Mouse (Mus musculus) thymus, adult 2 months (tissue): ENCODE data around the gene Cpxm1. TPM values are rescaled to one million over a fixed set of nuclear protein-coding genes. Genes with fewer than 3 reads are reported as not detected.

Source experiments
- DNase-seq: peaks from one replicate; pipeline ENCODE4 v3.0.0; 2021
- H3K27ac ChIP-seq: fragments of 200-500 bp; 2 replicates; pipeline ENCODE4 v1.5.1; 2012; ENCODE audit warnings: low read length, control low read depth; ENCODE audit not compliant: control insufficient read depth, insufficient read depth
- H3K27me3 ChIP-seq: fragments of 200-500 bp; 2 replicates; pipeline ENCODE4 v1.6.1; 2012; ENCODE audit warnings: mild to moderate bottlenecking, low read length, moderate library complexity, mixed read lengths; ENCODE audit not compliant: control insufficient read depth, insufficient read depth
- H3K36me3 ChIP-seq: fragments of 200-500 bp; 2 replicates; pipeline ENCODE4 v1.6.1; 2012; ENCODE audit warnings: mild to moderate bottlenecking, low read length, moderate library complexity; ENCODE audit not compliant: control insufficient read depth, insufficient read depth
- H3K4me1 ChIP-seq: fragments of 200-500 bp; replicated peaks from 2 replicates; pipeline ENCODE4 v1.6.1; 2012; ENCODE audit warnings: low read length; ENCODE audit not compliant: control insufficient read depth, insufficient read depth
- H3K4me3 ChIP-seq: fragments of 200-500 bp; 2 replicates; pipeline ENCODE4 v1.5.1; 2012; ENCODE audit warnings: mild to moderate bottlenecking, low read length, control low read depth, moderate library complexity; ENCODE audit not compliant: control insufficient read depth, insufficient read depth
- CTCF ChIP-seq: fragments of 200-500 bp; IDR thresholded peaks from 2 replicates; pipeline ENCODE4 v1.5.1; 2012; ENCODE audit warnings: mild to moderate bottlenecking, control low read depth, low read length, moderate library complexity, borderline replicate concordance; ENCODE audit not compliant: control insufficient read depth, poor library complexity, insufficient read depth; ENCODE audit errors: extremely low read depth
- POLR2A ChIP-seq: fragments of 200-500 bp; IDR thresholded peaks from 2 replicates; pipeline ENCODE4 v1.6.1; 2012; ENCODE audit warnings: mild to moderate bottlenecking, low read length, control low read depth, moderate library complexity; ENCODE audit not compliant: control insufficient read depth, poor library complexity, insufficient read depth; ENCODE audit errors: extremely low read depth
- WGBS: fragments of 180-500 bp; shearing (Covaris S2); methylation state at CpG from one replicate; pipeline ENCODE4 v1.1.7; 2018; 5-methylcytosine and 5-hydroxymethylcytosine counted together
- polyA plus RNA-seq: library from polyadenylated mRNA; depleted of rRNA; stranded (reverse); fragments of >200 nt; gene quantifications from 2 replicates; pipeline ENCODE4 v1.2.3, GENCODE M21; 2012

Cpxm1 gene
- polyA plus RNA-seq, 1 experiment, result 7.2 TPM

DNA sequence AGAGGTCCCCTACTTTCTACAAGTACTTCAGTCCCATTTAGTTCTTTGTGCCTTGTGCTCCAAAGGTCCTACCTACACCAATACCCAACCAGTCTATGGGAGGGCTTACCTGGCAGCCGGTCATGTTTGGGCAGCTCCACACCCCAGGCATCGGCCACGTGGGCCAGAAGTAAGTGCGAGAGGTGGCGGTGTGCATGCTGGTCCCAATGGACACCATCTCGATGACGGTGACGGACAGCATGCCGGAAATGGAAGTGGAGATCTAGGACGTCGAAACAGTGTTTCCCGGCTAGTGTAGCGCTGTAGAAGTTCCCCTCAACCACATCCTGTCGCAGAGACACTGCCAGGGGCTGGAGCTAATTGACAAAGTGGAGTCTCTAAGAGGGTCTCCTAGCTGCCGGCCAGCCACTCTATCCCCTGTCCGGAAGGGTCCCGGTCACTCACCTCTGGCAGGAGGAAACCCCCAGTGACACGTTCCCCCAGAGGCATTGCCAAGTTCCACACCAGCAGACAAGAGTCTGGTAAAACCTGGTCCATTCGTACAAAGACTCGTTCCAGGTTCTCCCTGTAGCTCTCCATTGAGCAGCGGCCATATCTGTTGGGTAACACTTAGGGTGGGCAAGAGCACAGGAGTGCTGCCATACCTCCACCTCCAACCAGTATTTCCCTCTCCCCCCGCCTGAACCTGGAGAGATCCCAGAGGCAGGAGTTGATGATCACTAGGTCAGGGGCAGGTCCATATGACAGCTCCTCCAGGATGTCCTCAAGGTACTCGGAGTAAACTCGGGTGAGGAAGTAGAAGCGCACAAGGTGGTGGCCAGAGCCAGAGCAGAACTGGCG is 24.6 kb upstream of the Cpxm1 start:
- H3K27me3 ChIP-seq, result no peaks in the 10 kb centered on the region
- no peak overlapping the region for H3K4me3 ChIP-seq
- DNase-seq, result no peak
- TF ChIP-seq POLR2A (no peak), CTCF (no peak)
- no peak overlapping the region for H3K27ac ChIP-seq
- H3K4me1 ChIP-seq, result peaks cover 7% of the 10 kb centered on the region
- 95% methylated on average over 26 of the region's 26 CpGs for WGBS
- no peaks in the 10 kb centered on the region for H3K36me3 ChIP-seq

DNA sequence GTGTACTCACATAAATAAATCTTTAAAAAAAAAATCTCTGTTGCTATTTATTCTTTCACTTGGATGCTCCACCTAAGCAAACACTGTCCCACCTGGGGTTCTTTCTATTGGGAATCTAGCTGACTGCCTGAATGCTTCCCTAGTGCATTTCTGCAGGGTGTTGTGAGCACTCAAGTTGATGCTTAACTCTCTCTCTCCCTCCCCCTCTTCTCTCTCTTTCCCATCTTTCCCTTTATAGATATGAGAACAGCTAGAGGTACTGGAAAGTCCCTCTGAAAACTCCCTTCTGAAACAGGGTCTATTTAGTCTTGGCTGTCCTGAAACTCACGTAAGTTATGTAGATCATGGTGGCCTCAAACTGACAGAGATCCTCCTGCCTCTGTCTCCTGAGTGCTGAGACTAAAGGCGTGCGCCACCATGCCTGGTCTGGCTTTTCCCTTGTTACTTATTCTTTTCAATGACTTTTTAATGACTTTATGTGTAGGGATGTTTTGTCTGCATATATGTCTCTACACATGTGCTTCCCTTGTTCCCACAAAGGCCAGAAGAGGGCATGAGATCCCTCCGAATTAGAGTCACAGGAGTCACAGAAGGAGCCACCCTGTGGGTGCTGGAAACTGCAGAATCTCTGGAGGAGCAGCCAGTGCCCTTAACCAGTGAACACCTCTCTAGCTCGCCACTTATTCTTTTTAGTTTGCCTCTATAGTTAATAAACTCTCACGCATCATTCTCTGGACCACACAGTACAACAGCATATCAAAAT is 16.9 kb upstream of the Cpxm1 start:
- Histone ChIP-seq H3K27ac (no peak overlapping the region), H3K4me3 (no peak overlapping the region), H3K36me3 (no peaks in the 10 kb centered on the region), H3K27me3 (no peaks in the 10 kb centered on the region), H3K4me1 (no peaks in the 10 kb centered on the region)
- TF ChIP-seq POLR2A (no peak), CTCF (no peak)
- 84% methylated on average over 6 of the region's 6 CpGs for WGBS
- no peak for DNase-seq

DNA sequence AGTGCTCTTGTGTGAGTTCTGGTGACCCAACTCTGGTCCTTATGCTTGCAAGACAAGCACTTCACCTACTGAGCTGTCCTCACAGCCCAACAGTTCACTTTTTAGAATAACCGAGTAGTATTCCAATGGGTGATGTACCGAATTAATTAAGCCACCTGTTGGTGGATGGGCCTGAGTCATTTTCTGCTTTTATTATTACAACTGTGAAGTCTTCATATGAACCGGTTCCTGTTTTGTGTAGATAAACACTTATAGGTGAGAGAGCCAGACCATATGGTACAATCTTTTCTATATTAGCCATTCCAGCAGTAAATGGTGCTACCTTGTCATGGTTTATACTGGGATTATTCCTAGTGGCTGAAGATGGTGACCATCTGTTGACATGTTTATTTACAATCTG is 15.4 kb upstream of the Cpxm1 start:
- Histone ChIP-seq H3K4me3 (no peak overlapping the region), H3K36me3 (no peaks in the 10 kb centered on the region), H3K27ac (no peak overlapping the region), H3K27me3 (no peaks in the 10 kb centered on the region), H3K4me1 (no peaks in the 10 kb centered on the region)
- no peak for DNase-seq
- no peak for TF ChIP-seq POLR2A
- TF ChIP-seq CTCF, result no peak
- WGBS, result 93% methylated on average over 3 of the region's 3 CpGs

DNA sequence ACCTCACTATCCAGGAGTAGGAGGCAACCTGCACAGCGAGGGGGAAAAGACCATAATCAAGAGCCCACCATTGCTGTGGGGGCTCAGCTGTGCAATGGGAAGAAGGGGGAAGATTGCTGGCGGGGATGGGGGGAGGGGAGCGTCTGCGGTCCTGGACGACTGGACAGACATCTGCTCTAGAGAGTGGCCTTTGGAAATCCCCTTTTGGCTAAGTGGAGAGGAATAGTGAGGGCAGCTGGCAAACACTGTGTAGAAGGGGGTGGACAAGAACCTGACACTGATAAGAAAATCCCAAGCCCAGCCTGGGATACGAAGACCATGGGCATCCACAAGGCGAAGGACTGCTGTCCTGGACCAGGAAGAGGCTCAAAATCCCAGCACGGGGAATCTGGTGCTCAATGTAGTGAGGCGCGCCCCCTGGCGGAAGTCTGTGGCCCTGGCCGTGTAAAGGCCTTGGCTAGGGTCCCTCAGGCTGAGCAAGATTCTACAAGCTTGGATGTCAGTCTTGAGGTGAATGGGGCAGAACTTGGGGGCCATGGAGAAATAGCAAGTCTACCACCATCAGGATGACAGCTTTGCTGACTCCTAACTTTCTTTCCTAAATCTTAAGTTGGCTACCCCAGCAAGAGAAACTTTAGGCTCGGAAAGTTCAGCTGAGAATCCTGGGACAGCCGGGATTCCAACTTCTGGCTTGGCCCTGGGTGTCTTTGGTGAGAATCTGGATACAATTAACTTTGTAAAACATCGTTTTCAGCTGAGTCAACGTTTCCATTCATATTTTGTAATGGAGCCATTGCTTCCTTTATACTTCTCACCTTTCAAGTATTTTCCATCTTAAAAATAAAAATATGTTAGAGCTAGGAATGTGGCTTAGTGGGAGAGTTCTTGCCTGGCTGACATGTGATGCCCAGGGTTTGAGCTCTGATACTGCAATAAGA is 14.5 kb upstream of the Cpxm1 start:
- 32% methylated on average over 16 of the region's 16 CpGs for WGBS
- H3K27me3 ChIP-seq, result no peaks in the 10 kb centered on the region
- peak; percentile 73 for DNase-seq

DNA sequence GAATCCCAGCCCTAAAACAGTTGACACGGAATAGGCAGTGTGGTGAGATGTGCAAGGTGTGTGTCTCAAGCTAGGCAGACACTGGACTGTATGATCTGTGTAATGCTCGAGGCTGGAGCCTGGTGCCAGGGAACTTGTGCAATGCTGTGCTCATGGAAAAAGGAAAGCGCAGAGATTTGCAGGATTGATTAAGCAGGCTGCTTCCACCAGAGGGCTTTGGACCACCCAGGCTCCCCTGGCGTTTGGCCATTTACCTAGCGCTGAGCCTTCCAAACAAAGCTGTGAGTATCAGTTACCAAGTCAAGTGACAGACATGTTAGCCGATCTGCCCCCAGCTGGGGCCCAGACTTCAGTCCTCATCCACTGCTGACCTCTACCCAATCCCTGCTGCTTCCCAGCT is 10.8 kb upstream of the Cpxm1 start:
- no peaks in the 10 kb centered on the region for H3K36me3 ChIP-seq
- no peak for DNase-seq
- WGBS, result 77% methylated on average over 6 of the region's 6 CpGs
- no peak overlapping the region for H3K27ac ChIP-seq
- H3K4me1 ChIP-seq, result no peaks in the 10 kb centered on the region
- H3K27me3 ChIP-seq, result no peaks in the 10 kb centered on the region; the same call in 1 of the 2 replicates
- no peak overlapping the region for H3K4me3 ChIP-seq
- TF ChIP-seq POLR2A, result no peak
- no peak for TF ChIP-seq CTCF

More for the DNA sequence above, 14.5 kb upstream of the Cpxm1 start:
- no peak for TF ChIP-seq POLR2A
- peak; percentile 96 for TF ChIP-seq CTCF
- Histone ChIP-seq H3K4me1 (no peaks in the 10 kb centered on the region), H3K4me3 (no peak overlapping the region), H3K36me3 (no peaks in the 10 kb centered on the region), H3K27ac (no peak overlapping the region)

DNA sequence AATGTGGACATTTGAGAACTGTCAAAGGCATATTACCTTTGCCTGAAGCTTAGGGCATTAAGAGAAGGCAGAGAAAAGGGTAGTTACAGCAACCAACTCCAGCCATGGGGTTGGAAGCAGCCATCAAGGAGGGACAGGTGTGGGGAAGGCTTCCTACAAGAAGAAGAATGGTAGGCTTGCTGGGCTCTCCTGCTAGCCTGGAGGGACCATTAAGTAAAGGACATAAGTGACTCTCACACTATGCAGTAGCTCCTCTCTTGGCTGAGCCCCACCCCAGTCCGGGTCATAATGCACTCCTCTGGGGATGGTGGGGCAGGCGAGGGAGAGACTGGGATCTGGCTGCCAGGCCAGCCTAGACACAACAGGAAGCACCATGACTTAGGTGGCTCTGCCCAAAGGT is 8.8 kb upstream of the Cpxm1 start, which contains the start of gene Tmem239:
Gene Tmem239 (plus strand): TSS at position 301 of the 400 bp plus-strand sequence.
- Histone ChIP-seq H3K27ac (no peak within 1 kb of the TSS), H3K4me3 (no peak within 1 kb of the TSS), H3K27me3 (no peaks in the 10 kb centered on the region; the same call in 1 of the 2 replicates), H3K4me1 (no peaks in the 10 kb centered on the region), H3K36me3 (no peaks in the 10 kb centered on the region)
- DNase-seq, result no peak
- TF ChIP-seq POLR2A, result no peak
- no peak for TF ChIP-seq CTCF
- WGBS, result 96% methylated on average over 2 of the region's 2 CpGs
